14 mouse cellular contexts compared by ENCODE assay signal in the genomic region with DNA sequence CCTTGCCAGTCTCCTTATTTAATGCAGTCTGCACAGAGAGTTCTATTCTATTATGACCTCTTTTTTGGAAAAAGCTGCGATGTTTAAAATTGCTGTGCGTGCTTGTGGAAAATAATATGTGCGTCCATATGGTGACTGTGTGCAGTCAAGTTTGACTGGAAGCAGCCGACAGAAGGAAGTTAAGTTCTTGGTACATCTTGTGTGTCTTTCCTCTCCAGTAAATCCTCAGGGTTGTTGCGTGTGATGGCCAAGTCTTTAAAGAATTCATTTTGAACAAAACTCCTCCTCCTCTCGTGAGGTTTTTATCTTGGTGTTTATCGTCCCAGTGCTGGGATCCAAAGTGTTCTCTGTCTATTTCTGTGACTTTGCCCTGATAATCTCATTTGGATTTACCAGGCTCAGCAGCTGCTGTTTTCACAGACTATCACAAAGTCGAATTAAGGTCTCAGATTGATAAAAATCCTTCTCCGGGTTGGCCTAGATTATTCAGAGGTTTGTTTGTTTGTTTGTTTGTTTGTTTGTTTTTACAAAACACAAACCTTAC.
"Had no signal": no experiment of that assay in that cellular context is flagged by ENCODE, and none has a peak within 500 bp of the region (broad histone marks: within the 10 kb centered on the region; RNA-seq: fewer than 3 reads in every experiment).

No protein-coding gene starts in this region.

- DNase-seq: kidney, adult 11 months; kidney, postnatal 14 days; liver; liver, embryonic 13.5 days; liver, postnatal 0 days; lung, postnatal 14 days; thymus, postnatal 36 days had no signal

- H3K4me3 ChIP-seq: limb, embryonic 12.5 days; liver, embryonic 13.5 days; lung, embryonic 15.5 days; megakaryocyte, embryonic 14.5 days; midbrain, embryonic 15.5 days; neural tube, embryonic 13.5 days had no signal

- H3K27ac ChIP-seq: limb, embryonic 12.5 days; liver, embryonic 13.5 days; lung, embryonic 15.5 days; macrophage; midbrain, embryonic 15.5 days; neural tube, embryonic 13.5 days had no signal

- H3K36me3 ChIP-seq: limb, embryonic 12.5 days; liver, embryonic 13.5 days; lung, embryonic 15.5 days; midbrain, embryonic 15.5 days; neural tube, embryonic 13.5 days had no signal

- H3K4me2 ChIP-seq: limb, embryonic 12.5 days; liver, embryonic 13.5 days; lung, embryonic 15.5 days; midbrain, embryonic 11.5 days; midbrain, embryonic 15.5 days; neural tube, embryonic 13.5 days had no signal

- H3K9ac ChIP-seq: limb, embryonic 12.5 days; liver, embryonic 13.5 days; liver, postnatal 0 days; lung, embryonic 15.5 days; midbrain, embryonic 15.5 days; neural tube, embryonic 13.5 days had no signal

- H3K27me3 ChIP-seq: limb, embryonic 12.5 days; liver, embryonic 13.5 days; lung, embryonic 15.5 days; megakaryocyte, embryonic 14.5 days; midbrain, embryonic 15.5 days; neural tube, embryonic 13.5 days had no signal

- H3K4me1 ChIP-seq: limb, embryonic 12.5 days; midbrain, embryonic 15.5 days had no signal

- H3K9me3 ChIP-seq: limb, embryonic 12.5 days; liver, embryonic 13.5 days; lung, embryonic 15.5 days; megakaryocyte, embryonic 14.5 days; midbrain, embryonic 15.5 days; neural tube, embryonic 13.5 days had no signal

- ATAC-seq: liver, postnatal 0 days; midbrain, embryonic 15.5 days had no signal
